Mouse (Mus musculus) thymus, adult 2 months (tissue): ENCODE measurements around the gene Ptch2. TPM values are rescaled to one million over a fixed set of nuclear protein-coding genes. Genes with fewer than 3 reads are reported as not detected.

Experiments used
- DNase-seq: peaks from one replicate; pipeline ENCODE4 v3.0.0; 2021
- H3K27ac ChIP-seq: fragments of 200-500 bp; 2 replicates; pipeline ENCODE4 v1.5.1; 2012; ENCODE audit warnings: low read length, control low read depth; ENCODE audit not compliant: control insufficient read depth, insufficient read depth
- H3K27me3 ChIP-seq: fragments of 200-500 bp; 2 replicates; pipeline ENCODE4 v1.6.1; 2012; ENCODE audit warnings: mild to moderate bottlenecking, low read length, moderate library complexity, mixed read lengths; ENCODE audit not compliant: control insufficient read depth, insufficient read depth
- H3K36me3 ChIP-seq: fragments of 200-500 bp; 2 replicates; pipeline ENCODE4 v1.6.1; 2012; ENCODE audit warnings: mild to moderate bottlenecking, low read length, moderate library complexity; ENCODE audit not compliant: control insufficient read depth, insufficient read depth
- H3K4me1 ChIP-seq: fragments of 200-500 bp; replicated peaks from 2 replicates; pipeline ENCODE4 v1.6.1; 2012; ENCODE audit warnings: low read length; ENCODE audit not compliant: control insufficient read depth, insufficient read depth
- H3K4me3 ChIP-seq: fragments of 200-500 bp; 2 replicates; pipeline ENCODE4 v1.5.1; 2012; ENCODE audit warnings: mild to moderate bottlenecking, low read length, control low read depth, moderate library complexity; ENCODE audit not compliant: control insufficient read depth, insufficient read depth
- CTCF ChIP-seq: fragments of 200-500 bp; IDR thresholded peaks from 2 replicates; pipeline ENCODE4 v1.5.1; 2012; ENCODE audit warnings: mild to moderate bottlenecking, control low read depth, low read length, moderate library complexity, borderline replicate concordance; ENCODE audit not compliant: control insufficient read depth, poor library complexity, insufficient read depth; ENCODE audit errors: extremely low read depth
- POLR2A ChIP-seq: fragments of 200-500 bp; IDR thresholded peaks from 2 replicates; pipeline ENCODE4 v1.6.1; 2012; ENCODE audit warnings: mild to moderate bottlenecking, low read length, control low read depth, moderate library complexity; ENCODE audit not compliant: control insufficient read depth, poor library complexity, insufficient read depth; ENCODE audit errors: extremely low read depth
- WGBS: fragments of 180-500 bp; shearing (Covaris S2); methylation state at CpG from one replicate; pipeline ENCODE4 v1.1.7; 2018; 5-methylcytosine and 5-hydroxymethylcytosine counted together
- polyA plus RNA-seq: library from polyadenylated mRNA; depleted of rRNA; stranded (reverse); fragments of >200 nt; gene quantifications from 2 replicates; pipeline ENCODE4 v1.2.3, GENCODE M21; 2012

Gene Ptch2
- polyA plus RNA-seq, 1 experiment: 0.92 TPM

DNA sequence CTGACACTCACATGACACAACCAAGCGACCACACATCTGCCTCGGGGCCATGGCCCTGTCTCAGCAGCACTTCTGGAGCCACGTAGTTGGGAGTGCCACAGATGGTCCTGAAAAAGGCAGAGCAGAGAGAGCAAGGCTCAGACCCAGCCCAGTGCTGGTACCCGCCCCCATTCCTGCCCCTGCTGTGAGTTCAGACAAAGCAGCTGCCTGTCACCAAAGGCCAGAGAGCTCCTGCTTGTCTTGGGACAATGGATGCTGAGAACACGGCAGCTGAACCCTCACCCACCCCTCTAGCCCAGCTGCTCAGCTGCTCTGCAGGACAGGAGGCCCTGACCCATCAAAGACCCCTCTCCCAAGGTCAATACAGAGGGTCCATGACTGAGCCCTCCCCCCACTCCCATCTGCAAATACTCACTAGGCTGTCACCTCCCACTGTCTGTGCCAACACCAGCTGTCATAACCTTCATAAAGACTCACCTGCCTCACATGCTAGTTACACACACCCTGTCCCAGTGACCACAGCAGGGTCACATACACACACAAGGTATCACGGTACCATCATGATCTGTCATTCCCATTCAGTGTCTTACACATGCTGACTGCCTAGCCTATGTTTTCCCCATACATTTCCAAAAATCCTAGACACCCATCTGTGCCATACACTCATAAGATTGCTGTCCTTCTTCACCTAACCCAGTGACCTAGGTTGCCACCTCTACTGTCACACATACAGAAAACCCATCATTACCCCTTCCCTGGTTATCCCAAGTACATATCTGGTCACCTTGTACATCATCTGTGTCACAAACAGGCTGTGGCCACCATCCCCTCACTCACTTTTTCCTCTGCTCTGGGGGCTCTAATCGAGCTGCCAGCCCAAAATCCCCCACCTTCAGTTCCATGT lies 36.3 kb downstream of the Ptch2 start:
- Histone ChIP-seq H3K36me3 (no peaks in the 10 kb centered on the region), H3K4me3 (0 out of 2 replicates have a peak overlapping the region, but pooled peaks have one; percentile 61), H3K4me1 (peaks cover 11% of the 10 kb centered on the region), H3K27me3 (no peaks in the 10 kb centered on the region; the same call in 1 of the 2 replicates), H3K27ac (no peak overlapping the region)
- WGBS: 85% methylated on average over 7 of the region's 7 CpGs
- no peak for DNase-seq
- TF ChIP-seq POLR2A: no peak
- no peak for TF ChIP-seq CTCF

- Histone ChIP-seq H3K4me3 (peak overlapping the region; percentile 61), H3K27ac (no peak overlapping the region), H3K36me3 (no peaks in the 10 kb centered on the region), H3K27me3 (no peaks in the 10 kb centered on the region; the same call in 1 of the 2 replicates), H3K4me1 (peaks cover 11% of the 10 kb centered on the region)
- DNase-seq: no peak
- WGBS: 85% methylated on average over 11 of the region's 11 CpGs
- no peak for TF ChIP-seq CTCF
- TF ChIP-seq POLR2A: no peak
Observed at GRCm38 (mm10) chr4:117132794-117133143, 36.9 kb downstream of the Ptch2 start.

DNA sequence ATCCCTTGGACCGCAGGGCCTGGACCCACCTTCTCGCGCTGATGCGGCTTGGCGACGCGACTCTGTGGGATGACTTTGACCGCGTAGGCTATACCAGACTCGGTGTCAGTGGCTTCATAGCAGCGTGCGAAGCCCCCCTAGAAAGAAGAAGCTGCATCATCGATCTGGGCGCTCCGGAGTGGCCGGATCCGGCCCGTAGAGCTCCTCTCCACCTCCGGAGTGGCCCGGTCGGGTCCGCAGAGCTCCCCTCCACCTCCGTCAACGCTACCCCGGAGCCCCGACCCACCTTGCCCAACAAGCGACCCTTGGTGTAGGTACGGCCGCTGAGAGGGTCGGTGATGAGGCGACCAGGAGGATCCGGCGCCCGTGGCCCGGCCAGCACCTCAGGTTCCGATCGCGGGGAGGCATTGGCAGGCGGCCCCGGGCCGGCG lies 37.5 kb downstream of the Ptch2 start:
- H3K27ac ChIP-seq: no peak overlapping the region
- H3K4me3 ChIP-seq: peak overlapping the region; percentile 61
- H3K27me3 ChIP-seq: no peaks in the 10 kb centered on the region; the same call in 1 of the 2 replicates
- H3K36me3 ChIP-seq: no peaks in the 10 kb centered on the region
- no peak for DNase-seq
- peaks cover 13% of the 10 kb centered on the region for H3K4me1 ChIP-seq
- TF ChIP-seq CTCF (no peak), POLR2A (no peak)
- under 1% methylated on average over 42 of the region's 42 CpGs for WGBS

- H3K4me1 ChIP-seq: peaks cover 14% of the 10 kb centered on the region
- no peaks in the 10 kb centered on the region; the same call in 1 of the 2 replicates for H3K27me3 ChIP-seq
- peak within 1 kb of the TSS; percentile 61 for H3K4me3 ChIP-seq
- DNase-seq: peak; percentile 98
- peak within 1 kb of the TSS; percentile 23; the same call in 1 of the 2 replicates for H3K27ac ChIP-seq
- WGBS: 2% methylated on average over 47 of the region's 48 CpGs
- TF ChIP-seq CTCF (no peak), POLR2A (peak; percentile 37; the same call in 1 of the 2 replicates)
- no peaks in the 10 kb centered on the region for H3K36me3 ChIP-seq
Observed at GRCm38 (mm10) chr4:117133817-117134600, 38.1 kb downstream of the Ptch2 start, which contains the start of gene Plk3. Gene Plk3 (minus strand): TSS chr4:117133963.

DNA sequence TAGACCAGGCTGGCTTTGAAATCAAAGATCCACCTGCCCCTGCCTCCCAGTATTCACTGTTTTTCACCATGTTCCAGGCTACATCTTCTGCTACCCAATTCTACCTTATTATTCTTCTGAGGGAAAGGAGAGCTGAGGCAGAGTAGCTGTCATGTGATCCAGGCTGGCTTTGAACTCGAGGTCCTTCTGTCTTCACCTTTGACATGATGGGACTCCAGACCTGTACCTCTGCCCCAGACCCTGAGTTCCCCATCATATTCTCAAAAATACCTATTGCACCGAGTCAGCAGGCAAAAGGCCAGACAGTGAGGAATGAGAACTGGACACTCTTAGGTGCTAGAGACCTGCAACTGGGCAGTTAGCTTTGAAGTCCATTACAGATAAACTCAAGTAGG lies 38.7 kb downstream of the Ptch2 start:
- peak overlapping the region; percentile 23; the same call in 1 of the 2 replicates for H3K27ac ChIP-seq
- DNase-seq: no peak
- WGBS: 42% methylated on average over 2 of the region's 2 CpGs
- no peak for TF ChIP-seq POLR2A
- no peak for TF ChIP-seq CTCF
- no peaks in the 10 kb centered on the region for H3K36me3 ChIP-seq
- H3K27me3 ChIP-seq: no peaks in the 10 kb centered on the region; the same call in 1 of the 2 replicates
- H3K4me3 ChIP-seq: no peak overlapping the region
- H3K4me1 ChIP-seq: peaks cover 14% of the 10 kb centered on the region

GRCm38 (mm10) chr4:117136034-117136433 lies 40.2 kb downstream of the Ptch2 start:
- DNase-seq: no peak
- peaks cover 14% of the 10 kb centered on the region for H3K4me1 ChIP-seq
- no peak overlapping the region for H3K27ac ChIP-seq
- 66% methylated on average over 8 of the region's 8 CpGs for WGBS
- no peak overlapping the region for H3K4me3 ChIP-seq
- H3K36me3 ChIP-seq: no peaks in the 10 kb centered on the region
- no peak for TF ChIP-seq CTCF
- no peak for TF ChIP-seq POLR2A
- H3K27me3 ChIP-seq: no peaks in the 10 kb centered on the region; the same call in 1 of the 2 replicates
